19 mouse cellular contexts compared by ENCODE assay signal in genomic region chr1:155493799-155494198, GRCm38 (mm10).
DNase-seq lines count a peak whose midpoint lies in the region; ATAC-seq and TF ChIP-seq lines count a peak whose summit lies in the region.
"Had no signal": no experiment of that assay in that cellular context is flagged by ENCODE, and none has a peak within 500 bp of the region (broad histone marks: within the 10 kb centered on the region; RNA-seq: fewer than 3 reads in every experiment).

No protein-coding gene starts in this region.

- H3K9me3 ChIP-seq in intestine, embryonic 14.5 days (ENCODE audit: control insufficient read depth, low read length), result no peaks in the 10 kb centered on the region
- no peaks in the 10 kb centered on the region for H3K9me3 ChIP-seq in intestine, embryonic 16.5 days (ENCODE audit: control insufficient read depth, low read length)
- H3K9me3 ChIP-seq: embryonic facial prominence, embryonic 15.5 days; forebrain, embryonic 15.5 days; heart, embryonic 12.5 days; hindbrain, embryonic 15.5 days had no signal

- no peak for ATAC-seq in intestine, embryonic 14.5 days (replicated peaks; ENCODE audit: low FRiP score, low TSS enrichment, low read depth)
- ATAC-seq in intestine, embryonic 16.5 days, result no peak
- ATAC-seq: forebrain, embryonic 15.5 days had no signal

- 56% methylated on average over 4 of the region's 4 CpGs for WGBS in intestine, embryonic 14.5 days
- WGBS in intestine, embryonic 16.5 days, result 69% methylated on average over 4 of the region's 4 CpGs
- WGBS in olfactory bulb, adult 2 months, result 88% methylated on average over 4 of the region's 4 CpGs

- H3K4me3 ChIP-seq in intestine, embryonic 14.5 days (ENCODE audit: low read depth, low read length), result no peak overlapping the region
- no peak overlapping the region for H3K4me3 ChIP-seq in intestine, embryonic 16.5 days (ENCODE audit: low read length)
- H3K4me3 ChIP-seq in cortical plate, adult 2 months (ENCODE audit: insufficient read depth, low read length), result no peak overlapping the region
- no peak overlapping the region for H3K4me3 ChIP-seq in olfactory bulb, adult 2 months (ENCODE audit: insufficient read depth, low read depth, low read length)
- H3K4me3 ChIP-seq: embryonic facial prominence, embryonic 15.5 days; forebrain, embryonic 15.5 days; heart, embryonic 12.5 days; hindbrain, embryonic 15.5 days had no signal

- H3K9ac ChIP-seq in intestine, embryonic 14.5 days (ENCODE audit: low read length), result no peak overlapping the region
- no peak overlapping the region for H3K9ac ChIP-seq in intestine, embryonic 16.5 days (ENCODE audit: low read depth, low read length)
- H3K9ac ChIP-seq: embryonic facial prominence, embryonic 15.5 days; forebrain, embryonic 15.5 days; heart, embryonic 12.5 days; hindbrain, embryonic 15.5 days had no signal

- DNase-seq in heart, adult 11 months, result peak; percentile 87
- no peak for DNase-seq in heart, postnatal 10 days
- peak; percentile 45 for DNase-seq in intestine, embryonic 14.5 days (ENCODE audit: low spot score)
- no peak for DNase-seq in retina, embryonic 14.5 days (ENCODE audit: low spot score)
- DNase-seq: adrenal gland, postnatal 25 days; cerebellum, adult 2 months; cerebellum, postnatal 10 days; embryo, embryonic 11 days; gastrocnemius, postnatal 36 days; heart, adult 18-20 months; kidney, adult 11 months had no signal

- TF ChIP-seq POLR2A in cortical plate, adult 2 months (IDR thresholded peaks at IDR 0.05; ENCODE audit: extremely low read depth, insufficient read depth, low read length), result no peak
- no peak for TF ChIP-seq POLR2A in olfactory bulb, adult 2 months (IDR thresholded peaks at IDR 0.05; ENCODE audit: insufficient read depth, low read depth, low read length)

- TF ChIP-seq CTCF in cortical plate, adult 2 months (IDR thresholded peaks at IDR 0.05; ENCODE audit: extremely low read depth, insufficient read depth, low read length), result no peak
- no peak for TF ChIP-seq CTCF in olfactory bulb, adult 2 months (IDR thresholded peaks at IDR 0.05; ENCODE audit: insufficient read depth, low read depth, low read length)

- intact Hi-C loops in heart, postnatal 10 days (cut with DNase I), result loop anchor here (5.0 kb wide), 1 partner anchor 76 kb away; the partner anchor contains the start of gene Xpr1

- H3K27me3 ChIP-seq in intestine, embryonic 14.5 days (replicated peaks; ENCODE audit: control insufficient read depth, insufficient read depth, low read length), result no peaks in the 10 kb centered on the region
- H3K27me3 ChIP-seq in intestine, embryonic 16.5 days (replicated peaks; ENCODE audit: control insufficient read depth, insufficient read depth, low read length), result no peaks in the 10 kb centered on the region
- H3K27me3 ChIP-seq: CH12.LX; embryonic facial prominence, embryonic 15.5 days; forebrain, embryonic 15.5 days; heart, embryonic 12.5 days; hindbrain, embryonic 15.5 days had no signal

- H3K4me2 ChIP-seq in intestine, embryonic 14.5 days (ENCODE audit: low read length), result no peak overlapping the region
- H3K4me2 ChIP-seq in intestine, embryonic 16.5 days (ENCODE audit: low read depth, low read length), result no peak overlapping the region
- H3K4me2 ChIP-seq: embryonic facial prominence, embryonic 15.5 days; forebrain, embryonic 15.5 days; heart, embryonic 12.5 days; hindbrain, embryonic 15.5 days had no signal

- H3K36me3 ChIP-seq in intestine, embryonic 14.5 days (ENCODE audit: control insufficient read depth, insufficient read depth, low read length), result no peaks in the 10 kb centered on the region
- no peaks in the 10 kb centered on the region for H3K36me3 ChIP-seq in intestine, embryonic 16.5 days (ENCODE audit: control insufficient read depth, insufficient read depth, low read length)
- H3K36me3 ChIP-seq: embryonic facial prominence, embryonic 15.5 days; forebrain, embryonic 15.5 days; heart, embryonic 12.5 days; hindbrain, embryonic 15.5 days had no signal

- no peaks in the 10 kb centered on the region; the same call in 1 of the 2 replicates for H3K4me1 ChIP-seq in intestine, embryonic 14.5 days (replicated peaks; ENCODE audit: control insufficient read depth, insufficient read depth, low read length)
- no peaks in the 10 kb centered on the region for H3K4me1 ChIP-seq in intestine, embryonic 16.5 days (ENCODE audit: control insufficient read depth, insufficient read depth, low read length)
- peaks cover 4% of the 10 kb centered on the region for H3K4me1 ChIP-seq in cortical plate, adult 2 months (ENCODE audit: control insufficient read depth, insufficient read depth, low read length)
- H3K4me1 ChIP-seq in olfactory bulb, adult 2 months (ENCODE audit: control insufficient read depth, insufficient read depth, low read length), result peaks cover 7% of the 10 kb centered on the region

- H3K27ac ChIP-seq in intestine, embryonic 14.5 days (ENCODE audit: low read depth), result no peak overlapping the region
- H3K27ac ChIP-seq in intestine, embryonic 16.5 days (ENCODE audit: low read length), result no peak overlapping the region
- H3K27ac ChIP-seq in cortical plate, adult 2 months (ENCODE audit: insufficient read depth, low read length), result 0 out of 2 replicates have a peak overlapping the region, but pooled peaks have one; percentile 50
- H3K27ac ChIP-seq in olfactory bulb, adult 2 months (ENCODE audit: insufficient read depth, low read depth, low read length), result peak overlapping the region; percentile 67
- H3K27ac ChIP-seq: embryonic facial prominence, embryonic 15.5 days; forebrain, embryonic 15.5 days; hindbrain, embryonic 15.5 days had no signal

Comparison
In these comparisons a context has a peak if more than half of its experiments do, and no peak if none do; other contexts are left out.
1. DNase-seq: peak in heart, adult 11 months (single experiment) and intestine, embryonic 14.5 days (single experiment); none in heart, postnatal 10 days (0 of 2) and retina, embryonic 14.5 days (single experiment).
2. H3K27ac ChIP-seq: peak in cortical plate, adult 2 months (single experiment) and olfactory bulb, adult 2 months (single experiment); none in intestine, embryonic 14.5 days (single experiment) and intestine, embryonic 16.5 days (single experiment).